Mouse (Mus musculus) bone marrow macrophage, adult 2 months (primary cell): Measurements from ENCODE around the gene Ptdss2.

ENCODE experiments used
- CTCF ChIP-seq: IDR thresholded peaks from 2 replicates; pipeline ENCODE4 v1.5.1; 2012; ENCODE audit warnings: low read depth, mild to moderate bottlenecking, low read length, moderate library complexity
- POLR2A ChIP-seq: IDR thresholded peaks from 2 replicates; pipeline ENCODE4 v1.6.1; 2012; ENCODE audit warnings: mild to moderate bottlenecking, low read depth, low read length, borderline replicate concordance

- no peak for TF ChIP-seq CTCF
- TF ChIP-seq POLR2A: no peak
Observed at GRCm38 (mm10) chr7:141164850-141165249, 42.7 kb downstream of the Ptdss2 start.
